Mouse (Mus musculus): ENCODE results near the gene Fes. TPM values are rescaled to one million over a fixed set of nuclear protein-coding genes. Genes with fewer than 3 reads are reported as not detected.

The Fes gene
- total and polyA plus RNA-seq, 3 experiments: 2.7 to 6.6 TPM; not detected in 1

DNA sequence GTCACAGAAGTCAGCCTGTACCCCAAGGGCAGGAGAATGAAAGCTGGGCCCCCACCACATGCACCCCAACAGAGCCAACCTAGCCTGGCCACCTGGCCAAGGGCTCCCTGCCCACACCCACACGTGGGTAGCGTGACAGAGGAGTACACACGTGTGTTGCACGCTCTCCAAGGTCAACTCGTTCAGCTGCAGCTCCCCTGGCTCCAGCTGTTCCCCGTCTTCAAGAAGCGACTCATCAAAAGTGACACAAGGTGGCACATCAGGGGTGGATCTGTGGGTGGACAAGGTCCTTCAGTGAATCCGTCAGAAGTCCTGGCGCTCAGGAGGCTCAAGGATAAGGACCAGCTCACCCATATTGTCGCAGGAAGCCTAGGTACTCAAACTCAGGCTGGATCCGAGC, 4.8 kb downstream of the Fes start:
- Histone ChIP-seq H3K4me3 (ENCODE audit: control insufficient read depth in 1 of 2, insufficient read depth in 1 of 2, low read depth in 2 of 2, low read length in 2 of 2) (no peak overlapping the region), H3K27me3 (ENCODE audit: control insufficient read depth in 1 of 2, insufficient read depth in 2 of 2, low read length in 2 of 2) (no peaks in the 10 kb centered on the region), H3K9ac (ENCODE audit: control insufficient read depth, low read depth, low read length, poor library complexity, severe bottlenecking) (no peak overlapping the region), H3K4me1 (ENCODE audit: control insufficient read depth in 1 of 2, insufficient read depth in 2 of 2, low read length in 2 of 2) (peaks cover 2 to 4% of the 10 kb centered on the region in 2 experiments; a peak in 2 of 4 replicates), H3K36me3 (ENCODE audit: control insufficient read depth in 1 of 2, insufficient read depth in 2 of 2, low read length in 2 of 2) (no peaks in the 10 kb centered on the region), H3K9me3 (replicated peaks; ENCODE audit: insufficient read depth, low read length) (no peaks in the 10 kb centered on the region), H3K79me2 (ENCODE audit: control insufficient read depth, insufficient read depth, low read length, poor library complexity) (no peaks in the 10 kb centered on the region), H3K27ac (ENCODE audit: control insufficient read depth, low read depth, low read length) (no peak overlapping the region)
- DNase-seq (ENCODE audit: low read depth, low spot score): no peak
- no peak for TF ChIP-seq HCFC1 (IDR thresholded peaks at IDR 0.05; ENCODE audit: low read depth, low read length)
- TF ChIP-seq TBP (IDR thresholded peaks at IDR 0.05; ENCODE audit: low read depth, low read length): no peak
- TF ChIP-seq RAD21 (IDR thresholded peaks at IDR 0.05; ENCODE audit: low read depth, low read length): no peak
- no peak for TF ChIP-seq RCOR1 (IDR thresholded peaks at IDR 0.05; ENCODE audit: low read depth, low read length)
- no peak for TF ChIP-seq ETS1 (IDR thresholded peaks at IDR 0.05; ENCODE audit: low read depth, low read length)
- no peak for TF ChIP-seq CTCF (IDR thresholded peaks at IDR 0.05 in 2 of 3, conservative IDR thresholded peaks at IDR 0.05 in 1 of 3; ENCODE audit: control insufficient read depth in 1 of 3, insufficient read depth in 1 of 3, low read depth in 2 of 3, low read length in 3 of 3, poor library complexity in 1 of 3, severe bottlenecking in 1 of 3)
- no peak for TF ChIP-seq USF2 (IDR thresholded peaks at IDR 0.05; ENCODE audit: borderline replicate concordance in 1 of 2, insufficient read depth in 1 of 2, low read depth in 1 of 2, low read length in 2 of 2)
- TF ChIP-seq MAX (IDR thresholded peaks at IDR 0.05; ENCODE audit: low read length): no peak
- no peak for TF ChIP-seq POLR2AphosphoS2 (IDR thresholded peaks at IDR 0.05; ENCODE audit: low read length)
- no peak for TF ChIP-seq GABPA (IDR thresholded peaks at IDR 0.05; ENCODE audit: low read depth, low read length)
- TF ChIP-seq ELF1 (IDR thresholded peaks at IDR 0.05; ENCODE audit: low read depth, low read length): no peak
- TF ChIP-seq TCF12 (IDR thresholded peaks at IDR 0.05; ENCODE audit: low read depth, low read length): no peak
- TF ChIP-seq MAFK (IDR thresholded peaks at IDR 0.05; ENCODE audit: borderline replicate concordance, low read depth, low read length): no peak
- no peak for TF ChIP-seq JUND (IDR thresholded peaks at IDR 0.05; ENCODE audit: low read depth, low read length)
- no peak for TF ChIP-seq TAL1 (IDR thresholded peaks at IDR 0.05; ENCODE audit: low read length)
- TF ChIP-seq CHD1 (IDR thresholded peaks at IDR 0.05; ENCODE audit: low read depth, low read length): no peak
- no peak for TF ChIP-seq POLR2AphosphoS5 (IDR thresholded peaks at IDR 0.05; ENCODE audit: borderline replicate concordance, low read depth, low read length)
- TF ChIP-seq MEF2A (IDR thresholded peaks at IDR 0.05; ENCODE audit: extremely low read depth, insufficient replicate concordance, low read depth, low read length, poor library complexity, severe bottlenecking): no peak
- no peak for TF ChIP-seq SIN3A (IDR thresholded peaks at IDR 0.05; ENCODE audit: low read length)

DNA sequence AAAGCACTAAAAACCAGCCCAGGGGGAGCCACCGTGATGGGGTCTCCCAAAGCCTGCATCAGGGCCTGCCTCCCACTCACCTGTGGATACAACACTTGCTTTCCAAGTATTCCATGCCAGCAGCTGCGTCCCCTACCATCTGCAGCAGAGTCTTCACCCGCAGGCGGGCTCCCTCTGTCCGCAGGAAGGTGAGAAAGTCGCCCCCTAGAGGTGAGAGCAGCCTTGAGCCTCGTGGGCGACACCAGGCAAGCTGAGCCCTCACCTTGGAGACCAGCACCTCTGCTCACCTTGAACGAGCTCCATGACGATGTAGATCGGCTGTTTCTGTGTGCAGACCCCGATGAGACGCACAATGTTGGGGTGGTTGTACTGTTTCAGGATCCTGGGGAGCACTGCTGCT, 8.2 kb downstream of the Fes start:
- TF ChIP-seq USF1 (IDR thresholded peaks at IDR 0.05; ENCODE audit: low read depth, low read length) (no peak), EP300 (IDR thresholded peaks at IDR 0.05; ENCODE audit: low read depth in 1 of 2, low read length in 2 of 2) (no peak), ZNF384 (IDR thresholded peaks at IDR 0.05; ENCODE audit: low read depth, low read length) (no peak), RAD21 (IDR thresholded peaks at IDR 0.05; ENCODE audit: low read depth, low read length) (peak; percentile 18), CTCF (IDR thresholded peaks at IDR 0.05 in 2 of 3, conservative IDR thresholded peaks at IDR 0.05 in 1 of 3; ENCODE audit: control insufficient read depth in 1 of 3, insufficient read depth in 1 of 3, low read depth in 2 of 3, low read length in 3 of 3, poor library complexity in 1 of 3, severe bottlenecking in 1 of 3) (peak; percentile 68 to 81 (median 72)), SIN3A (IDR thresholded peaks at IDR 0.05; ENCODE audit: low read length) (no peak), GATA1 (IDR thresholded peaks at IDR 0.05; ENCODE audit: low read depth, low read length) (no peak), E2F4 (IDR thresholded peaks at IDR 0.05; ENCODE audit: borderline replicate concordance, low read depth, low read length) (no peak), ZC3H11A (IDR thresholded peaks at IDR 0.05; ENCODE audit: low read depth, low read length) (no peak), SMC3 (IDR thresholded peaks at IDR 0.05; ENCODE audit: low read depth, low read length) (peak; percentile 48)
- DNase-seq (ENCODE audit: low read depth, low spot score): peak; percentile 51
- no peak overlapping the region for H3K4me3 ChIP-seq (ENCODE audit: control insufficient read depth in 1 of 2, insufficient read depth in 1 of 2, low read depth in 2 of 2, low read length in 2 of 2)
- H3K9ac ChIP-seq (ENCODE audit: control insufficient read depth, low read depth, low read length, poor library complexity, severe bottlenecking): no peak overlapping the region
- peaks cover 5 to 16% of the 10 kb centered on the region in 2 experiments for H3K4me1 ChIP-seq (ENCODE audit: control insufficient read depth in 1 of 2, insufficient read depth in 2 of 2, low read length in 2 of 2)
- H3K27ac ChIP-seq (ENCODE audit: control insufficient read depth, low read depth, low read length): no peak overlapping the region
- H3K9me3 ChIP-seq (replicated peaks; ENCODE audit: insufficient read depth, low read length): no peaks in the 10 kb centered on the region
- no peaks in the 10 kb centered on the region for H3K79me2 ChIP-seq (ENCODE audit: control insufficient read depth, insufficient read depth, low read length, poor library complexity)
- peaks cover 0 to 14% of the 10 kb centered on the region in 2 experiments; a peak in 2 of 4 replicates for H3K36me3 ChIP-seq (ENCODE audit: control insufficient read depth in 1 of 2, insufficient read depth in 2 of 2, low read length in 2 of 2)
- no peaks in the 10 kb centered on the region for H3K27me3 ChIP-seq (ENCODE audit: control insufficient read depth in 1 of 2, insufficient read depth in 2 of 2, low read length in 2 of 2)

Measured in MEL (cell line).